Mouse (Mus musculus): ENCODE measurements around the gene Gtf2e1.

- TF ChIP-seq ELF1 (IDR thresholded peaks at IDR 0.05; ENCODE audit: low read depth, low read length) (no peak), TCF12 (IDR thresholded peaks at IDR 0.05; ENCODE audit: low read depth, low read length) (no peak), ZC3H11A (IDR thresholded peaks at IDR 0.05; ENCODE audit: low read depth, low read length) (no peak), HCFC1 (IDR thresholded peaks at IDR 0.05; ENCODE audit: low read depth, low read length) (no peak), ZMIZ1 (IDR thresholded peaks at IDR 0.05; ENCODE audit: low read depth, low read length) (no peak)
Observed at GRCm38 (mm10) chr16:37567113-37568050, 27.8 kb upstream of the Gtf2e1 start.
